Mouse (Mus musculus): ENCODE measurements around the gene Kdm2b. TPM values are rescaled to one million over a fixed set of nuclear protein-coding genes. Genes with fewer than 3 reads are reported as not detected.

Kdm2b gene
- polyA plus RNA-seq (2012; rRNA removed): 48.7 and 50.9 TPM in 2 replicates

- no peak for TF ChIP-seq POLR2A (IDR thresholded peaks at IDR 0.05; ENCODE audit: control insufficient read depth, low read depth, low read length)
- TF ChIP-seq CTCF (IDR thresholded peaks at IDR 0.05; ENCODE audit: control insufficient read depth, insufficient read depth, insufficient replicate concordance, low read depth, low read length): no peak
- H3K36me3 ChIP-seq (ENCODE audit: control insufficient read depth, insufficient read depth, low read length): no peaks in the 10 kb centered on the region
- no peak within 1 kb of the TSS for H3K27ac ChIP-seq (ENCODE audit: control insufficient read depth, insufficient read depth, low read depth, low read length)
- peaks cover 6% of the 10 kb centered on the region for H3K27me3 ChIP-seq (ENCODE audit: control insufficient read depth, insufficient read depth, low read length)
- peak within 1 kb of the TSS; percentile 74 for H3K4me3 ChIP-seq (ENCODE audit: control insufficient read depth, low read depth, low read length)
- H3K4me1 ChIP-seq (ENCODE audit: control insufficient read depth, insufficient read depth, low read length): peaks cover 7% of the 10 kb centered on the region; the same call in 1 of the 2 replicates
Measured at GRCm38 (mm10) chr5:122989551-122990330, at the start of gene Kdm2b. Kdm2b (minus strand) TSS chr5:122989823.

GRCm38 (mm10) chr5:123039120-123039752 lies 49.6 kb upstream of the Kdm2b start:
- Histone ChIP-seq H3K27ac (ENCODE audit: control insufficient read depth, insufficient read depth, low read depth, low read length) (no peak overlapping the region), H3K27me3 (ENCODE audit: control insufficient read depth, insufficient read depth, low read length) (no peaks in the 10 kb centered on the region), H3K36me3 (ENCODE audit: control insufficient read depth, insufficient read depth, low read length) (no peaks in the 10 kb centered on the region), H3K4me1 (ENCODE audit: control insufficient read depth, insufficient read depth, low read length) (peaks cover 21% of the 10 kb centered on the region), H3K4me3 (ENCODE audit: control insufficient read depth, low read depth, low read length) (peak overlapping the region; percentile 67)
- TF ChIP-seq CTCF (IDR thresholded peaks at IDR 0.05; ENCODE audit: control insufficient read depth, insufficient read depth, insufficient replicate concordance, low read depth, low read length): no peak
- peak; percentile 42; the same call in 1 of the 2 replicates for TF ChIP-seq POLR2A (IDR thresholded peaks at IDR 0.05; ENCODE audit: control insufficient read depth, low read depth, low read length)

- peaks cover 21% of the 10 kb centered on the region for H3K4me1 ChIP-seq (ENCODE audit: control insufficient read depth, insufficient read depth, low read length)
- no peak overlapping the region for H3K4me3 ChIP-seq (ENCODE audit: control insufficient read depth, low read depth, low read length)
- no peak for TF ChIP-seq POLR2A (IDR thresholded peaks at IDR 0.05; ENCODE audit: control insufficient read depth, low read depth, low read length)
- TF ChIP-seq CTCF (IDR thresholded peaks at IDR 0.05; ENCODE audit: control insufficient read depth, insufficient read depth, insufficient replicate concordance, low read depth, low read length): no peak
- no peak overlapping the region for H3K27ac ChIP-seq (ENCODE audit: control insufficient read depth, insufficient read depth, low read depth, low read length)
- H3K27me3 ChIP-seq (ENCODE audit: control insufficient read depth, insufficient read depth, low read length): no peaks in the 10 kb centered on the region
- H3K36me3 ChIP-seq (ENCODE audit: control insufficient read depth, insufficient read depth, low read length): no peaks in the 10 kb centered on the region
Measured at GRCm38 (mm10) chr5:123038115-123038514, 48.5 kb upstream of the Kdm2b start.

- Histone ChIP-seq H3K27ac (ENCODE audit: control insufficient read depth, insufficient read depth, low read depth, low read length) (no peak overlapping the region), H3K36me3 (ENCODE audit: control insufficient read depth, insufficient read depth, low read length) (no peaks in the 10 kb centered on the region), H3K4me3 (ENCODE audit: control insufficient read depth, low read depth, low read length) (no peak overlapping the region), H3K27me3 (ENCODE audit: control insufficient read depth, insufficient read depth, low read length) (no peaks in the 10 kb centered on the region), H3K4me1 (ENCODE audit: control insufficient read depth, insufficient read depth, low read length) (peaks cover 21% of the 10 kb centered on the region)
- no peak for TF ChIP-seq CTCF (IDR thresholded peaks at IDR 0.05; ENCODE audit: control insufficient read depth, insufficient read depth, insufficient replicate concordance, low read depth, low read length)
- TF ChIP-seq POLR2A (IDR thresholded peaks at IDR 0.05; ENCODE audit: control insufficient read depth, low read depth, low read length): no peak
Measured at GRCm38 (mm10) chr5:123035564-123035963, 45.9 kb upstream of the Kdm2b start.

- TF ChIP-seq CTCF (IDR thresholded peaks at IDR 0.05; ENCODE audit: control insufficient read depth, insufficient read depth, insufficient replicate concordance, low read depth, low read length) (no peak), POLR2A (IDR thresholded peaks at IDR 0.05; ENCODE audit: control insufficient read depth, low read depth, low read length) (no peak)
- H3K36me3 ChIP-seq (ENCODE audit: control insufficient read depth, insufficient read depth, low read length): no peaks in the 10 kb centered on the region
- H3K27me3 ChIP-seq (ENCODE audit: control insufficient read depth, insufficient read depth, low read length): no peaks in the 10 kb centered on the region
- H3K4me1 ChIP-seq (ENCODE audit: control insufficient read depth, insufficient read depth, low read length): peaks cover 21% of the 10 kb centered on the region
- H3K4me3 ChIP-seq (ENCODE audit: control insufficient read depth, low read depth, low read length): no peak overlapping the region
- H3K27ac ChIP-seq (ENCODE audit: control insufficient read depth, insufficient read depth, low read depth, low read length): no peak overlapping the region
Measured at GRCm38 (mm10) chr5:123035089-123035488, 45.5 kb upstream of the Kdm2b start.

GRCm38 (mm10) chr5:123033646-123034160 lies 44.1 kb upstream of the Kdm2b start:
- no peaks in the 10 kb centered on the region for H3K27me3 ChIP-seq (ENCODE audit: control insufficient read depth, insufficient read depth, low read length)
- no peak overlapping the region for H3K27ac ChIP-seq (ENCODE audit: control insufficient read depth, insufficient read depth, low read depth, low read length)
- no peak overlapping the region for H3K4me3 ChIP-seq (ENCODE audit: control insufficient read depth, low read depth, low read length)
- TF ChIP-seq POLR2A (IDR thresholded peaks at IDR 0.05; ENCODE audit: control insufficient read depth, low read depth, low read length) (no peak), CTCF (IDR thresholded peaks at IDR 0.05; ENCODE audit: control insufficient read depth, insufficient read depth, insufficient replicate concordance, low read depth, low read length) (no peak)
- H3K4me1 ChIP-seq (ENCODE audit: control insufficient read depth, insufficient read depth, low read length): peaks cover 20% of the 10 kb centered on the region
- H3K36me3 ChIP-seq (ENCODE audit: control insufficient read depth, insufficient read depth, low read length): no peaks in the 10 kb centered on the region

GRCm38 (mm10) chr5:123031312-123031711 lies 41.7 kb upstream of the Kdm2b start:
- H3K4me1 ChIP-seq (ENCODE audit: control insufficient read depth, insufficient read depth, low read length): peaks cover 6% of the 10 kb centered on the region
- no peak overlapping the region for H3K4me3 ChIP-seq (ENCODE audit: control insufficient read depth, low read depth, low read length)
- H3K36me3 ChIP-seq (ENCODE audit: control insufficient read depth, insufficient read depth, low read length): no peaks in the 10 kb centered on the region
- TF ChIP-seq POLR2A (IDR thresholded peaks at IDR 0.05; ENCODE audit: control insufficient read depth, low read depth, low read length) (no peak), CTCF (IDR thresholded peaks at IDR 0.05; ENCODE audit: control insufficient read depth, insufficient read depth, insufficient replicate concordance, low read depth, low read length) (no peak)
- H3K27ac ChIP-seq (ENCODE audit: control insufficient read depth, insufficient read depth, low read depth, low read length): no peak overlapping the region
- H3K27me3 ChIP-seq (ENCODE audit: control insufficient read depth, insufficient read depth, low read length): no peaks in the 10 kb centered on the region
